Mouse (Mus musculus): Measurements from ENCODE around the gene Pigr. TPM values are rescaled to one million over a fixed set of nuclear protein-coding genes. Genes with fewer than 3 reads are reported as not detected.

The Pigr gene
- polyA plus RNA-seq, 1 experiment: 0.01 TPM

GRCm38 (mm10) chr1:130844516-130844915 lies 18.0 kb downstream of the Pigr start:
- Histone ChIP-seq H3K4me3 (replicated peaks) (no peak overlapping the region), H3K27me3 (ENCODE audit: control insufficient read depth) (no peaks in the 10 kb centered on the region), H3K4me1 (ENCODE audit: control insufficient read depth) (no peaks in the 10 kb centered on the region), H3K9me3 (ENCODE audit: control insufficient read depth, low read length) (no peaks in the 10 kb centered on the region), H3K36me3 (ENCODE audit: control insufficient read depth) (no peaks in the 10 kb centered on the region)
- TF ChIP-seq TAL1 (IDR thresholded peaks at IDR 0.05; ENCODE audit: low read length): no peak

GRCm38 (mm10) chr1:130849530-130850214 lies 23.2 kb downstream of the Pigr start:
- Histone ChIP-seq H3K4me3 (replicated peaks) (no peak overlapping the region), H3K27me3 (ENCODE audit: control insufficient read depth) (no peaks in the 10 kb centered on the region), H3K4me1 (ENCODE audit: control insufficient read depth) (no peaks in the 10 kb centered on the region), H3K9me3 (ENCODE audit: control insufficient read depth, low read length) (no peaks in the 10 kb centered on the region), H3K36me3 (ENCODE audit: control insufficient read depth) (no peaks in the 10 kb centered on the region)
- TF ChIP-seq TAL1 (IDR thresholded peaks at IDR 0.05; ENCODE audit: low read length) (no peak), GATA1 (IDR thresholded peaks at IDR 0.05; ENCODE audit: low read length) (no peak)

GRCm38 (mm10) chr1:130850405-130850804 lies 23.9 kb downstream of the Pigr start:
- TF ChIP-seq GATA1 (IDR thresholded peaks at IDR 0.05; ENCODE audit: low read length) (no peak), TAL1 (IDR thresholded peaks at IDR 0.05; ENCODE audit: low read length) (no peak)
- no peaks in the 10 kb centered on the region for H3K36me3 ChIP-seq (ENCODE audit: control insufficient read depth)
- no peaks in the 10 kb centered on the region for H3K27me3 ChIP-seq (ENCODE audit: control insufficient read depth)
- no peak overlapping the region for H3K4me3 ChIP-seq (replicated peaks)
- no peaks in the 10 kb centered on the region for H3K4me1 ChIP-seq (ENCODE audit: control insufficient read depth)
- no peaks in the 10 kb centered on the region for H3K9me3 ChIP-seq (ENCODE audit: control insufficient read depth, low read length)

GRCm38 (mm10) chr1:130854819-130855218 lies 28.3 kb downstream of the Pigr start:
- Histone ChIP-seq H3K36me3 (ENCODE audit: control insufficient read depth) (no peaks in the 10 kb centered on the region), H3K4me1 (ENCODE audit: control insufficient read depth) (no peaks in the 10 kb centered on the region), H3K27me3 (ENCODE audit: control insufficient read depth) (no peaks in the 10 kb centered on the region), H3K4me3 (replicated peaks) (no peak overlapping the region), H3K9me3 (ENCODE audit: control insufficient read depth, low read length) (no peaks in the 10 kb centered on the region)
- TF ChIP-seq TAL1 (IDR thresholded peaks at IDR 0.05; ENCODE audit: low read length) (no peak), GATA1 (IDR thresholded peaks at IDR 0.05; ENCODE audit: low read length) (no peak)

GRCm38 (mm10) chr1:130855723-130856122 lies 29.2 kb downstream of the Pigr start:
- Histone ChIP-seq H3K36me3 (ENCODE audit: control insufficient read depth) (no peaks in the 10 kb centered on the region), H3K4me3 (replicated peaks) (no peak overlapping the region), H3K4me1 (ENCODE audit: control insufficient read depth) (no peaks in the 10 kb centered on the region), H3K9me3 (ENCODE audit: control insufficient read depth, low read length) (no peaks in the 10 kb centered on the region), H3K27me3 (ENCODE audit: control insufficient read depth) (no peaks in the 10 kb centered on the region)
- TF ChIP-seq TAL1 (IDR thresholded peaks at IDR 0.05; ENCODE audit: low read length): no peak

GRCm38 (mm10) chr1:130857456-130857855 lies 31.0 kb downstream of the Pigr start:
- TF ChIP-seq TAL1 (IDR thresholded peaks at IDR 0.05; ENCODE audit: low read length): no peak
- no peak for TF ChIP-seq GATA1 (IDR thresholded peaks at IDR 0.05; ENCODE audit: low read length)
- no peaks in the 10 kb centered on the region for H3K9me3 ChIP-seq (ENCODE audit: control insufficient read depth, low read length)
- H3K36me3 ChIP-seq (ENCODE audit: control insufficient read depth): no peaks in the 10 kb centered on the region
- H3K27me3 ChIP-seq (ENCODE audit: control insufficient read depth): no peaks in the 10 kb centered on the region
- no peaks in the 10 kb centered on the region for H3K4me1 ChIP-seq (ENCODE audit: control insufficient read depth)
- H3K4me3 ChIP-seq (replicated peaks): no peak overlapping the region

- Histone ChIP-seq H3K9me3 (ENCODE audit: control insufficient read depth, low read length) (no peaks in the 10 kb centered on the region), H3K27me3 (ENCODE audit: control insufficient read depth) (no peaks in the 10 kb centered on the region), H3K36me3 (ENCODE audit: control insufficient read depth) (no peaks in the 10 kb centered on the region), H3K4me3 (replicated peaks) (no peak overlapping the region), H3K4me1 (ENCODE audit: control insufficient read depth) (no peaks in the 10 kb centered on the region)
- no peak for TF ChIP-seq GATA1 (IDR thresholded peaks at IDR 0.05; ENCODE audit: low read length)
- no peak for TF ChIP-seq TAL1 (IDR thresholded peaks at IDR 0.05; ENCODE audit: low read length)
Measured at GRCm38 (mm10) chr1:130864238-130864637, 37.8 kb downstream of the Pigr start.

GRCm38 (mm10) chr1:130864741-130865140 lies 38.3 kb downstream of the Pigr start:
- Histone ChIP-seq H3K36me3 (ENCODE audit: control insufficient read depth) (no peaks in the 10 kb centered on the region), H3K4me1 (ENCODE audit: control insufficient read depth) (no peaks in the 10 kb centered on the region), H3K4me3 (replicated peaks) (no peak overlapping the region), H3K9me3 (ENCODE audit: control insufficient read depth, low read length) (no peaks in the 10 kb centered on the region), H3K27me3 (ENCODE audit: control insufficient read depth) (no peaks in the 10 kb centered on the region)
- TF ChIP-seq TAL1 (IDR thresholded peaks at IDR 0.05; ENCODE audit: low read length) (no peak), GATA1 (IDR thresholded peaks at IDR 0.05; ENCODE audit: low read length) (no peak)

- H3K36me3 ChIP-seq (ENCODE audit: control insufficient read depth): no peaks in the 10 kb centered on the region
- H3K9me3 ChIP-seq (ENCODE audit: control insufficient read depth, low read length): no peaks in the 10 kb centered on the region
- no peaks in the 10 kb centered on the region for H3K4me1 ChIP-seq (ENCODE audit: control insufficient read depth)
- no peak within 1 kb of the TSS for H3K4me3 ChIP-seq (replicated peaks)
- no peaks in the 10 kb centered on the region for H3K27me3 ChIP-seq (ENCODE audit: control insufficient read depth)
- TF ChIP-seq GATA1 (IDR thresholded peaks at IDR 0.05; ENCODE audit: low read length) (no peak), TAL1 (IDR thresholded peaks at IDR 0.05; ENCODE audit: low read length) (no peak)
Measured at GRCm38 (mm10) chr1:130865541-130866221, 39.2 kb downstream of the Pigr start, which contains the start of gene Fcmr. Fcmr (plus strand) TSS chr1:130865669.

Measured in erythroblast, embryonic 14.5 days (primary cell).